Mouse (Mus musculus): ENCODE data around the gene Atxn2l. TPM values are rescaled to one million over a fixed set of nuclear protein-coding genes. Genes with fewer than 3 reads are reported as not detected.

Atxn2l gene
- polyA plus RNA-seq, 1 experiment from 2014 or later, result 50.7 TPM

DNA sequence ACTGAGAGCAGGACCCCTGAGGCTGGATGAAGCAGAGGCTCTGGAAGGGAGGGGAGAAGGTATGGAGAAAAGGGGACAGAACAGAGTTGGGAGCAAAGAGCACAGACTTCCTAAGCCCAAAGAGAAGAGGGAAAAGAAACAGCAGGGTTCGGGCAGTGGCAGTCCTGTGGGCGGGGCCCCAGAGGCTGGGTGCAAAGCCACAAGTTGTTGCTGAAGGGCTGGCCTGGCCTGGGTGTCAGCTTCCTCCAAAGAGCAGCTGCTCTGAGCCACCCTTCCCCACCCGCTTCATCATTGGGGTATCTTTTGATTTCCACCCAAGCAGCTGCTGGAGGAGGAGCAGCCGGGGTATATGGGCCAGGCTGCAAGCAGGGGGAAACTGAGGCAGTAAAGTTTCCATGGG, 39.1 kb downstream of the Atxn2l start:
- Histone ChIP-seq H3K27me3 (replicated peaks; ENCODE audit: control insufficient read depth, insufficient read depth, low read length) (no peaks in the 10 kb centered on the region), H3K4me3 (ENCODE audit: low read depth, low read length) (no peak overlapping the region), H3K36me3 (ENCODE audit: control insufficient read depth, insufficient read depth, low read length) (peaks cover 27% of the 10 kb centered on the region), H3K4me1 (replicated peaks; ENCODE audit: control insufficient read depth, insufficient read depth, low read length) (no peaks in the 10 kb centered on the region), H3K9ac (ENCODE audit: low read length) (no peak overlapping the region), H3K9me3 (ENCODE audit: control insufficient read depth, low read length) (no peaks in the 10 kb centered on the region), H3K27ac (ENCODE audit: low read depth) (no peak overlapping the region), H3K4me2 (ENCODE audit: low read length) (no peak overlapping the region)
- DNase-seq (ENCODE audit: low spot score) (no peak), ATAC-seq (replicated peaks; ENCODE audit: low FRiP score, low TSS enrichment, low read depth) (no peak)
- WGBS, result 54% methylated on average over 4 of the region's 4 CpGs

DNA sequence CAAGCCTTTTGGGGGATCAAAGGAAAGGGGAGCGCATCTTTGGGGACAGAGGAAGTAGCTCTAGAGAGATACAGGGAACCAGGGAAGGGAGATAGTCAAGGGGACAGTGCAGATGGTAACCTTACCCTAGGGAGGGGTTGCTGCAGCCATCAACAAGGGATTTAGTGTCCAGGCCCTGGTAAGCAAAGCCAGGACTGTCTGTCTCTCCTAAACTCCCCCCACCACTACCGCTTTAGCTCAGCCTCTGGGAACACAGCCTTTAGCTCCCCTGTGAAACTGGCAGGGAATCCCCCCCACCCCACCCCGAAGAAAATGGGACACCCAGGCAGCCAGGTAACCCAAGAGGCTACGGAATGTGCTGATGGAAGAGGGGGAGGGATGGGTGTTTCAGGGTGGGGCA, 39.7 kb downstream of the Atxn2l start:
- no peak overlapping the region for H3K9ac ChIP-seq (ENCODE audit: low read length)
- no peaks in the 10 kb centered on the region for H3K4me1 ChIP-seq (replicated peaks; ENCODE audit: control insufficient read depth, insufficient read depth, low read length)
- WGBS, result 61% methylated on average over 4 of the region's 4 CpGs

DNA sequence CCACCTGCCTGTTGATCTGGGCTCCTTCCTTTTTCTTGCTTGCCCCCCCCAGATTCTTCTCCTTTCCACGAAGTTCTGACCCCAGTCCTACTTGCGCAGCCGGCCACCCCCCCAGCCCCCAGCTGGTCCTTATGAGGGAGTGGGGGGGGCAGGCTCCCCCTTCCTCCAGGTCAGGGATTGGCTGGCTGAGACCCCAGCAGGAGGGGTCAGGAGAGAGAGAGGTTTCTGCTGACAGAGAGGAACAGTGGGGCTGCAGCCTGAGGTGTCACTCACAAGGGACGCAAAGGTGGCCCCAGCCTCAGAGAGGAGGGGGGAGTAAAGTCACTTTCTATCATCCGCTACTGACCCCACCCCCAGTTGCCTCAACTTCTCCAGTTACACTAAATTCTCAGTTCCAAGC, 40.2 kb downstream of the Atxn2l start, which contains the start of gene Atp2a1:
TSS of gene Atp2a1 (minus strand) at position 105 of the 400 bp plus-strand sequence.
- Histone ChIP-seq H3K4me3 (ENCODE audit: low read depth, low read length) (no peak within 1 kb of the TSS), H3K27me3 (replicated peaks; ENCODE audit: control insufficient read depth, insufficient read depth, low read length) (no peaks in the 10 kb centered on the region), H3K4me2 (ENCODE audit: low read length) (no peak within 1 kb of the TSS), H3K36me3 (ENCODE audit: control insufficient read depth, insufficient read depth, low read length) (peaks cover 16% of the 10 kb centered on the region), H3K9ac (ENCODE audit: low read length) (no peak within 1 kb of the TSS), H3K27ac (ENCODE audit: low read depth) (no peak within 1 kb of the TSS), H3K4me1 (replicated peaks; ENCODE audit: control insufficient read depth, insufficient read depth, low read length) (no peaks in the 10 kb centered on the region), H3K9me3 (ENCODE audit: control insufficient read depth, low read length) (no peaks in the 10 kb centered on the region)
- ATAC-seq (replicated peaks; ENCODE audit: low FRiP score, low TSS enrichment, low read depth), result no peak
- no peak for DNase-seq (ENCODE audit: low spot score)
- WGBS, result 53% methylated on average over 5 of the region's 5 CpGs

More for the DNA sequence above, 39.7 kb downstream of the Atxn2l start:
- Histone ChIP-seq H3K9me3 (ENCODE audit: control insufficient read depth, low read length) (no peaks in the 10 kb centered on the region), H3K4me3 (ENCODE audit: low read depth, low read length) (no peak overlapping the region), H3K27me3 (replicated peaks; ENCODE audit: control insufficient read depth, insufficient read depth, low read length) (no peaks in the 10 kb centered on the region), H3K36me3 (ENCODE audit: control insufficient read depth, insufficient read depth, low read length) (peaks cover 21% of the 10 kb centered on the region), H3K4me2 (ENCODE audit: low read length) (no peak overlapping the region), H3K27ac (ENCODE audit: low read depth) (no peak overlapping the region)
- DNase-seq (ENCODE audit: low spot score) (no peak), ATAC-seq (replicated peaks; ENCODE audit: low FRiP score, low TSS enrichment, low read depth) (no peak)

GRCm38 (mm10) chr7:126461626-126462025, 41.6 kb downstream of the Atxn2l start:
- Histone ChIP-seq H3K36me3 (ENCODE audit: control insufficient read depth, insufficient read depth, low read length) (peaks cover 2% of the 10 kb centered on the region), H3K27ac (ENCODE audit: low read depth) (no peak overlapping the region), H3K4me1 (replicated peaks; ENCODE audit: control insufficient read depth, insufficient read depth, low read length) (no peaks in the 10 kb centered on the region), H3K4me2 (ENCODE audit: low read length) (no peak overlapping the region), H3K4me3 (ENCODE audit: low read depth, low read length) (no peak overlapping the region), H3K9me3 (ENCODE audit: control insufficient read depth, low read length) (no peaks in the 10 kb centered on the region), H3K27me3 (replicated peaks; ENCODE audit: control insufficient read depth, insufficient read depth, low read length) (no peaks in the 10 kb centered on the region), H3K9ac (ENCODE audit: low read length) (no peak overlapping the region)
- ATAC-seq (replicated peaks; ENCODE audit: low FRiP score, low TSS enrichment, low read depth), result no peak
- WGBS, result 72% methylated on average over 3 of the region's 3 CpGs
- no peak for DNase-seq (ENCODE audit: low spot score)

- no peaks in the 10 kb centered on the region for H3K9me3 ChIP-seq (ENCODE audit: control insufficient read depth, low read length)
- no peaks in the 10 kb centered on the region for H3K4me1 ChIP-seq (replicated peaks; ENCODE audit: control insufficient read depth, insufficient read depth, low read length)
- DNase-seq (ENCODE audit: low spot score), result no peak
- no peak for ATAC-seq (replicated peaks; ENCODE audit: low FRiP score, low TSS enrichment, low read depth)
- H3K4me3 ChIP-seq (ENCODE audit: low read depth, low read length), result no peak overlapping the region
- 46% methylated on average over 10 of the region's 10 CpGs for WGBS
- H3K27ac ChIP-seq (ENCODE audit: low read depth), result no peak overlapping the region
- H3K36me3 ChIP-seq (ENCODE audit: control insufficient read depth, insufficient read depth, low read length), result no peaks in the 10 kb centered on the region
- no peaks in the 10 kb centered on the region for H3K27me3 ChIP-seq (replicated peaks; ENCODE audit: control insufficient read depth, insufficient read depth, low read length)
- H3K4me2 ChIP-seq (ENCODE audit: low read length), result no peak overlapping the region
- no peak overlapping the region for H3K9ac ChIP-seq (ENCODE audit: low read length)
Observed at GRCm38 (mm10) chr7:126460623-126461399, 42.4 kb downstream of the Atxn2l start.

DNA sequence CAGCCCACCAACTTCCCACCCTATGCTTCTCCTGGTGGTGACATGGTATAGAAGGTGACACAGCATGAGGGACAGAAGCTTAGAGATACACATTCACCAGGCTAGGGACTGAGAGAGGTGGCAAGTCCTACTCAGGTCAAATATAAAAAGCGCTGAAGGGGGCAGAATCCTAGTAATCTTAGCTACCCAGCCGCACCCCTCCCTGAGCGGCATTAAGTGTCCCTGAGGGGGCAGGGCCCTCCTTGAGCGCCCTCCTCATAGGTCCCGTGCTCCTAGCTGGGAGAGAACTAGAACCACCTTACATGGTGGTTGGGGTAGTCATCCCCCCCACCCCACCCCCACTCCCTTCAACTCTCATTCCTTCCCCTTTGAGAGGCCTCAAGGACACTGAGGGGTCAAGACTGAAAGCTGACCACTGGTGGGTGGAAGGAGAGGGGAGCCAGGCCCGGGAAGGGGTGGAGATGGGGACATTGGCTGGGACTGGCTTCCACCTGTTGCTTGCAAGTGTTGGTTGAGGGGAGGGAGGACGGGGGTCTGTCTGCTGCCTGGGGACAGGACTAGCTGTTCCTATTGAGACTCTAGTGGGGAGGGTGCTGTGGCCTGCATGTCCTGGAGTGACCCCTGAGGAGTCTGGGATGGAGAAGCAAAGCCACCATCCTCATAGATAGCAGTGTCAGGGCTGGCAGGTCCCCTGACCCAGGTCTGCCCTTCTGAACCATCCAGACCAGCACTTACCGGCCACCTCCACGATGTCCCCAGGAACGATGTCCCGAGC, 44.2 kb downstream of the Atxn2l start:
- H3K9me3 ChIP-seq (ENCODE audit: control insufficient read depth, low read length), result no peaks in the 10 kb centered on the region
- H3K4me1 ChIP-seq (replicated peaks; ENCODE audit: control insufficient read depth, insufficient read depth, low read length), result no peaks in the 10 kb centered on the region
- 75% methylated on average over 11 of the region's 11 CpGs for WGBS
- H3K4me3 ChIP-seq (ENCODE audit: low read depth, low read length), result no peak overlapping the region
- no peak overlapping the region for H3K9ac ChIP-seq (ENCODE audit: low read length)
- no peaks in the 10 kb centered on the region for H3K36me3 ChIP-seq (ENCODE audit: control insufficient read depth, insufficient read depth, low read length)
- no peak for DNase-seq (ENCODE audit: low spot score)
- H3K4me2 ChIP-seq (ENCODE audit: low read length), result no peak overlapping the region
- no peaks in the 10 kb centered on the region for H3K27me3 ChIP-seq (replicated peaks; ENCODE audit: control insufficient read depth, insufficient read depth, low read length)
- ATAC-seq (replicated peaks; ENCODE audit: low FRiP score, low TSS enrichment, low read depth), result no peak
- no peak overlapping the region for H3K27ac ChIP-seq (ENCODE audit: low read depth)

- no peaks in the 10 kb centered on the region for H3K36me3 ChIP-seq (ENCODE audit: control insufficient read depth, insufficient read depth, low read length)
- no peak for ATAC-seq (replicated peaks; ENCODE audit: low FRiP score, low TSS enrichment, low read depth)
- DNase-seq (ENCODE audit: low spot score), result no peak
- no peaks in the 10 kb centered on the region for H3K27me3 ChIP-seq (replicated peaks; ENCODE audit: control insufficient read depth, insufficient read depth, low read length)
- no peak overlapping the region for H3K9ac ChIP-seq (ENCODE audit: low read length)
- WGBS, result 74% methylated on average over 5 of the region's 5 CpGs
- H3K4me3 ChIP-seq (ENCODE audit: low read depth, low read length), result no peak overlapping the region
- H3K27ac ChIP-seq (ENCODE audit: low read depth), result no peak overlapping the region
- no peaks in the 10 kb centered on the region for H3K4me1 ChIP-seq (replicated peaks; ENCODE audit: control insufficient read depth, insufficient read depth, low read length)
- H3K4me2 ChIP-seq (ENCODE audit: low read length), result no peak overlapping the region
- no peaks in the 10 kb centered on the region for H3K9me3 ChIP-seq (ENCODE audit: control insufficient read depth, low read length)
Observed at GRCm38 (mm10) chr7:126458225-126458624, 45.0 kb downstream of the Atxn2l start.

DNA sequence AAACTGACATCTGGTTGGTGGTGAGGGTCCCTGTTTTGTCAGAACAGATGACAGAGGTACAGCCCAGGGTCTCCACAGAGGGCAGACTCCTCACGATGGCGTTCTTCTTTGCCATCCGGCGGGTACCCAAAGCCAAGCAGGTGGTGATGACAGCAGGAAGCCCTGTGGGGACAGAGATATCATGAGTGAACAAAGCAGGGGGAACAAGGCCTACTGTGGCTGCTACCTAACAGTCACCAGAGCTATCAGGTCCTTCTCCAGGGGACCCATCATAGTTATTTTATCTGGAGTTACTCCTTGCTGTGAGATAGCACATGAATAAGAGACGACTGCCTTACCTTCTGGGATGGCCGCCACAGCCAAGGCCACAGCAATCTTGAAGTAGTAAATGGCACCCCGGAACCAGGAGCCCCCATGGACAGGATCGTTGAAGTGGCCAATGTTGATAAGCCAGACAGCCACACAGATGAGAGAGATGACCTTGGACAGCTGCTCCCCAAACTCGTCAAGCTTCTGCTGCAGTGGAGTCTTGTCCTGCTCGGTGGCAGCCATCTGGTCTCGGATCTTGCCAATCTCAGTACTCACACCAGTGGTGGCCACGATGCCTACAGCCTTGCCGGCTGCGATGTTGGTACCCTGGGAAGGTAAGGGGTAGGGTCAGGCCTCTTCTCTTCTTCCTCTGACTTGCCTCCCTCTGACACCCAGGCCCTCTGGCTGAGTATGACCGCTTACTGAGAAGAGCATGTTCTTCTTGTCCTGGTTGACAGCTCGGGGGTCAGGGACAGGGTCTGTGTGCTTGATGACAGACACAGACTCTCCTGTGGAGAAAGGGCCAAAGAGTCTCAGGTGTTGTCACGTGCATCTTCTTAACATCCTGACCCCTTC, 46.6 kb downstream of the Atxn2l start:
- DNase-seq (ENCODE audit: low spot score) (no peak), ATAC-seq (replicated peaks; ENCODE audit: low FRiP score, low TSS enrichment, low read depth) (no peak)
- Histone ChIP-seq H3K27ac (ENCODE audit: low read depth) (no peak overlapping the region), H3K4me1 (replicated peaks; ENCODE audit: control insufficient read depth, insufficient read depth, low read length) (no peaks in the 10 kb centered on the region), H3K27me3 (replicated peaks; ENCODE audit: control insufficient read depth, insufficient read depth, low read length) (no peaks in the 10 kb centered on the region), H3K4me3 (ENCODE audit: low read depth, low read length) (no peak overlapping the region), H3K36me3 (ENCODE audit: control insufficient read depth, insufficient read depth, low read length) (no peaks in the 10 kb centered on the region), H3K9me3 (ENCODE audit: control insufficient read depth, low read length) (no peaks in the 10 kb centered on the region), H3K4me2 (ENCODE audit: low read length) (no peak overlapping the region), H3K9ac (ENCODE audit: low read length) (no peak overlapping the region)
- WGBS, result 90% methylated on average over 17 of the region's 17 CpGs

Data from intestine, embryonic 14.5 days (tissue).